Mouse (Mus musculus) forebrain, embryonic 12.5 days (tissue): ENCODE data around the gene Defb43. TPM values are rescaled to one million over a fixed set of nuclear protein-coding genes. Genes with fewer than 3 reads are reported as not detected.

Experiments used
- polyA plus RNA-seq: library from polyadenylated mRNA; unstranded; fragments of >200 nt; fragmentation: Nextera tagmentation; extraction: Ambion mirVana; gene quantifications from 2 replicates; pipeline ENCODE4 v1.2.1, GENCODE M21; 2016

Defb43 gene
- polyA plus RNA-seq, 1 experiment from 2014 or later: not detected

Other genes with a start within 250 kb of the Defb43 start
- gene Wdfy2, start 174.1 kb upstream of the Defb43 start, polyA plus RNA-seq: 15.1 and 15.3 TPM in 2 replicates
- gene Defb48, start 27.3 kb upstream of the Defb43 start, polyA plus RNA-seq: not detected in 2 replicates
- not detected in 2 replicates for gene Defb47, start 13.7 kb upstream of the Defb43 start, polyA plus RNA-seq
- gene Defb42, start 35.2 kb downstream of the Defb43 start, polyA plus RNA-seq: not detected in 2 replicates
- not detected in 2 replicates for gene Defb30, start 38.2 kb downstream of the Defb43 start, polyA plus RNA-seq